Mouse (Mus musculus) embryonic facial prominence, embryonic 14.5 days (tissue): ENCODE data around the gene Npepl1. TPM values are rescaled to one million over a fixed set of nuclear protein-coding genes. Genes with fewer than 3 reads are reported as not detected.

Experiments
- ATAC-seq: fragments of 200-750 bp; cut with Nextera tagmentation; 2 replicates; pipeline ENCODE4 v1.8.0; 2017; ENCODE audit warnings: low read depth, moderate number of reproducible peaks, moderate TSS enrichment
- DNase-seq: peaks from one replicate; pipeline ENCODE4 v3.0.0-alpha.2; 2015; ENCODE audit warnings: low spot score
- H3K27ac ChIP-seq: fragments of 300-500 bp; sonication (generic); replicated peaks from 2 replicates; pipeline ENCODE4 v1.5.1; 2014; ENCODE audit warnings: low read depth, mild to moderate bottlenecking, low read length, moderate library complexity
- H3K27me3 ChIP-seq: fragments of 300-500 bp; sonication (generic); replicated peaks from 2 replicates; pipeline ENCODE4 v1.6.1; 2014; ENCODE audit warnings: low read length; ENCODE audit not compliant: control insufficient read depth, insufficient read depth
- H3K36me3 ChIP-seq: fragments of 300-500 bp; sonication (generic); 2 replicates; pipeline ENCODE4 v1.6.1; 2014; ENCODE audit warnings: low read length, mixed read lengths; ENCODE audit not compliant: control insufficient read depth, insufficient read depth
- H3K4me1 ChIP-seq: fragments of 300-500 bp; sonication (generic); 2 replicates; pipeline ENCODE4 v1.6.1; 2014; ENCODE audit warnings: antibody characterized with exemption, low read length; ENCODE audit not compliant: control insufficient read depth, insufficient read depth
- H3K4me2 ChIP-seq: fragments of 300-500 bp; sonication (generic); 2 replicates; pipeline ENCODE4 v1.6.1; 2014; ENCODE audit warnings: low read depth, mild to moderate bottlenecking, low read length, moderate library complexity, mixed read lengths
- H3K4me3 ChIP-seq: fragments of 300-500 bp; sonication (generic); 2 replicates; pipeline ENCODE4 v1.5.1; 2014; ENCODE audit warnings: low read depth, mild to moderate bottlenecking, low read length
- H3K9ac ChIP-seq: fragments of 300-500 bp; sonication (generic); 2 replicates; pipeline ENCODE4 v1.6.1; 2014; ENCODE audit warnings: low read depth, mild to moderate bottlenecking, low read length, moderate library complexity, mixed read lengths
- H3K9me3 ChIP-seq: fragments of 300-500 bp; sonication (generic); 2 replicates; pipeline ENCODE4 v1.6.1; 2016; ENCODE audit warnings: low read length; ENCODE audit not compliant: control insufficient read depth
- WGBS: fragments of 180-500 bp; shearing (Covaris S2); extraction: QIAGEN DNeasy Blood & Tissue Kit; methylation state at CpG from one replicate; pipeline ENCODE4 v1.1.7; 2014; 5-methylcytosine and 5-hydroxymethylcytosine counted together
- polyA plus RNA-seq: library from polyadenylated mRNA; unstranded; fragments of >200 nt; fragmentation: Nextera tagmentation; extraction: Ambion mirVana; gene quantifications from 2 replicates; pipeline ENCODE4 v1.2.1, GENCODE M21; 2014

Gene Npepl1
- polyA plus RNA-seq, 1 experiment from 2014 or later, result 79.9 TPM

DNA sequence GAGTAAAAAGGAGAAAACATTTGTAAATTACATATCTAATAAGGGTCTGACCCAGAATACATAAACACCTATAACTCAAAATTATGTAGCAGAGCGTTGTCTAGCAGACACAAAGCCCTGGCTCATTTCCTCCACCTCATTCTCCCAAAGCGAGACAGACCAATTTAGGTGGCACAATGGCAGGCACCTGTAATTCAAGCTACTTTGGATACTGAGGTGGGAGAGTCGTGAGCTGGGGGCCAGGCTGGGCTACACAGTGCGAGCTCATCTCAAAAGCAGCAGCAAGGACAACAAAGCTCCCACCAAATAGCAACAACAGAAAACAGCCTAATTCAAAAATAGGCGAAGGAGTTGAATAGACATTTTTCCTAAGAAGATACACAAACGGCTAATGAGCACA lies 18.8 kb downstream of the Npepl1 start:
- H3K4me2 ChIP-seq, result no peak overlapping the region
- H3K9ac ChIP-seq, result no peak overlapping the region
- H3K36me3 ChIP-seq, result peaks cover 9% of the 10 kb centered on the region
- H3K4me3 ChIP-seq, result no peak overlapping the region
- DNase-seq, result no peak
- no peak for ATAC-seq
- no peaks in the 10 kb centered on the region for H3K27me3 ChIP-seq
- WGBS, result 81% methylated on average over 6 of the region's 6 CpGs
- H3K27ac ChIP-seq, result no peak overlapping the region
- 0 out of 2 replicates have a peak, but pooled peaks cover 5% of the 10 kb centered on the region for H3K4me1 ChIP-seq
- peaks cover 12% of the 10 kb centered on the region for H3K9me3 ChIP-seq

DNA sequence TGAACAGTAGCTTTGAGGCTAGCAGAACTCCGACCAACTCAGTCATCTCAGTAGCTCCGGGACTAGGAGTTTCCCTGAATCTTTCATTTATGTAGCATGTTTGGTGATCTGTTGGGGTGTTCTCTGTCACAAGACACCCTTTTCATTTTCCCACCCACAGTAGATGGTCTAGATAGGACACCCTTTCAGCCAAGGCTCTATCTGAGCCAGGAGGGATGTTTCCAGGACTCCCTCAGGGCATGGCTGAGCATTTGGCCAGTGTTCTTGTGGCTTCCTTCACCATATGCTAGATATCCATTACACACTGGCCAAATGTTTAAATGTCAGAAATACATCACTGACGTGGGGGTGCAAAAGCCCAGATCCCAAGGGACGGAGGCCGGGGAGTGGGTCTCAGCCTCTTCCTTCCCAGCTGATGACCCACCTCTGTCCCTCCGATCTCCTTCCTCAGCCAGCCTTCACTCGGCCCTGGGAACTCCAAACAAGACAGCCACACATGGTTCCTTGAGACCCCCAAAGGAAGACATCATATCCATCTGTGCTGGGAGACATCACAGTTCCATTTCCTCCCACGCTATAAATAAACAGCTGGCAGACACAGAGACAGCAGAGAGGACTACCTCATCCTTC lies 20.4 kb downstream of the Npepl1 start:
- no peak for ATAC-seq
- H3K9me3 ChIP-seq, result no peaks in the 10 kb centered on the region
- no peak overlapping the region for H3K27ac ChIP-seq
- no peak overlapping the region for H3K9ac ChIP-seq
- 74% methylated on average over 8 of the region's 8 CpGs for WGBS
- no peaks in the 10 kb centered on the region for H3K27me3 ChIP-seq
- DNase-seq, result no peak
- no peaks in the 10 kb centered on the region for H3K36me3 ChIP-seq
- H3K4me3 ChIP-seq, result no peak overlapping the region
- H3K4me2 ChIP-seq, result no peak overlapping the region
- H3K4me1 ChIP-seq, result 0 out of 2 replicates have a peak, but pooled peaks cover 5% of the 10 kb centered on the region

DNA sequence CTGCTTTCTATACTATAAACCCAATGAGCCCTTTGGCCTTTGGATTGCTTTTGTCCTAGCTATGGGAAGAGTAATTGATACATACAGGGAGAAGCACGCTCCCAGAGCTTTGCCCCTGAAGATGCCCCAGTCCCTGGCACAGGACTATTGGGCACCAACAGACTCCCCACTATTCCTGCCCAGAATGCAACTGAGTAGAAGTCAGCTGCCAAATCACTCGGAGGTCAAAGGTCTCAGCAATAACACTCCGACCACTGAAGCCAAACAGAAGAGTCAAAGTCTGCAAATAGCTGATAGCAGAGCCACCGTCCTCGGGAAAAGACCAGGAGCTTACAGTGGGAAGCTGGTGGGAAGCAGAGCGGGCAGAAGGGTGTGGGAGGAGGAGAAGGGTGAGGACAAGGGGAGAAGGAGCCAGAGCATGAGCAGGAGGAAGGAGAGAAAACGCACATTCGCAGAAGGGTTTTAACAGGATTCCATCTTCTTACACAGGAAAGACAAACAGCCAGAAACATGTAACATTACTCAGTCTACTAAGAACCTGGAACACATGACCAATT lies 22.3 kb downstream of the Npepl1 start:
- 80% methylated on average over 8 of the region's 8 CpGs for WGBS
- H3K27ac ChIP-seq, result no peak overlapping the region
- no peak for DNase-seq

DNA sequence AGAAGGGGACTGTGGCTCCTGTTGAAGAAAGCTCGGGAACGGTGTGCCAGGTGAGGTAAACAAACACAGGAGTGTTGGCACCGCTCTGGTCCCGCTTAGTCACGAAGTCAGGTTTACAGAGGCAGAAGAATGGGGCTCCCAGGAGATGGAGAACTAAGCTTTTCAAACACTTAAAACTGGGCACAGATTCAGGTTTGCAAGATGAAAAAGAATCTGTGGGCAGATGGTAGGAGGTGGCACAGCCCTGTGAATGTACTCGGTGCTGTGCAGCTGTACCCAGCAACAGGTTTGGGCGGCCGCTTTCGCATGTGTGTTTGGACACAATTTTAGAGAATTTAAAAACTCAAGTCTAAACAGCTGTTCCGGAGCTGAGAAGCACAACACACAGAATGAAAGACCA lies 48.9 kb downstream of the Npepl1 start:
- ATAC-seq, result no peak
- H3K9me3 ChIP-seq, result no peaks in the 10 kb centered on the region
- H3K27ac ChIP-seq, result no peak overlapping the region
- H3K36me3 ChIP-seq, result no peaks in the 10 kb centered on the region
- H3K4me2 ChIP-seq, result no peak overlapping the region
- WGBS, result 82% methylated on average over 10 of the region's 10 CpGs
- no peaks in the 10 kb centered on the region for H3K4me1 ChIP-seq
- DNase-seq, result peak; percentile 10
- no peaks in the 10 kb centered on the region for H3K27me3 ChIP-seq
- H3K9ac ChIP-seq, result no peak overlapping the region
- H3K4me3 ChIP-seq, result no peak overlapping the region

More for the DNA sequence above, 22.3 kb downstream of the Npepl1 start:
- H3K4me2 ChIP-seq, result no peak overlapping the region
- H3K9me3 ChIP-seq, result no peaks in the 10 kb centered on the region
- H3K4me1 ChIP-seq, result no peaks in the 10 kb centered on the region
- no peak for ATAC-seq
- H3K9ac ChIP-seq, result no peak overlapping the region
- H3K36me3 ChIP-seq, result no peaks in the 10 kb centered on the region
- H3K27me3 ChIP-seq, result no peaks in the 10 kb centered on the region
- H3K4me3 ChIP-seq, result no peak overlapping the region

DNA sequence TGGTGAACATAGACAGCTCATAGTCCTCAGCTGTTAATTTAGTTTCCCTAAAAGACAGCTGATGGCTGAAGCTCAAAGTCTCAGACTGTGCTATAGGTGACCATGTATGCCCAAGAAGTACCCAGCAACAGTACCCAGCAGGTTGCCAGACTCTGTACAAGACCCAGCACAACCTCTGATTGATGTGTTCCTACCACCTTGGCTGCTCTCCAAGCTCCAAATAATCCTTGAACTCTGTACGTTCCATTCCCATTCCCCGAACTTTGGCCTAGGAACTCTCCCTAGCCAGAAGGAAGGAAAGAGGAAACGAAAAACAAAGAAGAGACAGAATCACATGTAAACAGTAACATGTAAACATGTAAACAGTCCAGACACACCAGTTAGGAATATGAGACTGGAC lies 50.3 kb downstream of the Npepl1 start:
- H3K9ac ChIP-seq, result no peak overlapping the region
- DNase-seq, result no peak

More for the DNA sequence above, 50.3 kb downstream of the Npepl1 start:
- Histone ChIP-seq H3K4me2 (no peak overlapping the region), H3K27ac (no peak overlapping the region), H3K4me3 (no peak overlapping the region), H3K4me1 (no peaks in the 10 kb centered on the region), H3K27me3 (no peaks in the 10 kb centered on the region), H3K9me3 (no peaks in the 10 kb centered on the region), H3K36me3 (no peaks in the 10 kb centered on the region)
- WGBS, result 82% methylated on average over 3 of the region's 3 CpGs
- no peak for ATAC-seq

Other genes starting within 250 kb of the Npepl1 start
- 9.7 and 10.8 TPM in 2 replicates for gene Stx16, start 34.0 kb upstream of the Npepl1 start, polyA plus RNA-seq
- gene Gnas, start 174.0 kb downstream of the Npepl1 start, polyA plus RNA-seq, result 2,600 and 2,666 TPM in 2 replicates
- gene Gm20721, start 236.4 kb downstream of the Npepl1 start, polyA plus RNA-seq, result 15.1 and 18.1 TPM in 2 replicates